Mouse (Mus musculus) right cerebral cortex, postnatal 14 days (tissue): Measurements from ENCODE around the gene Cnga4.
"Not testable (repeated sequence)": the region's sequence is repeated elsewhere in the genome, so short reads cannot be mapped to it uniquely, and the experiment has no call there.

Experiments
- DNase-seq: peaks from one replicate; pipeline ENCODE4 v3.0.0; 2022

The Cnga4 gene

GRCm38 (mm10) chr7:105416529-105416928, 12.2 kb downstream of the Cnga4 start:
- DNase-seq: no peak

DNA sequence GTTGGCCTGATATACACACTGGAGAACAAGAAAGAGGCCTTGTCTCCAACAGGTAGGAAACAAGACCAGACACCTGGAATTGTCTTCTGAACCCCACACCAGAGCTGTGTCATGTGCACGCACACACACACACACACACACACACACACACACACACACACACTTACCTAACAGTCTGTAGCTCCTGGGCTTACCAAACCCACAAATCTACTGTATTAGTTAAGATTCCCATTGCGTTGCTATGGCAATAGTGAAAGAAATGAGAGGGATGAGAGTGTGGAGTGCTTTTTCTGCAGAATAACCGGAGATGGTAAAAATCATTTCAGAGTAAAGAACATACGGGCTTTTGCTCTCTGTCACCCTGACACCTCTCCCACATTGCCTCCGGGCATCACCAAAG, 13.7 kb downstream of the Cnga4 start:
- no peak for DNase-seq

DNA sequence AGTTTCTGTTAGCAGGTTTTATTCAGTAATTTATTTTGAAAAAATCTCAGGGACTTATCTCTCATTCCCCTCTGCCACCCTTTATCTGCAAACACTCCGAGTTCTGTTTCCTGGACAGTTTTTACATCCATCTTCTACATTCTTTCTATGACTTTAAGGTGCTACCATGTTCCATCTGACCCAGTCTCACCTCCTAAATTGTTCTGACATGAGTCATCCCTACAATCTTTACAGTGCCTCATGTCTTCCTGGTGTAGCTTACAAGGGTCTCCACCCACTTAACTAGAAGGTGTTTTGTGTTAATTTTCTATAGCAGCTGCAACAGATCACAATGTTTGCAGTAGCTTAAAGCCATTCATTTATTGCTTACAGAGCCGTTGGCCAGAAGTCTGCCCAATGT, 16.5 kb downstream of the Cnga4 start:
- DNase-seq: no peak

DNA sequence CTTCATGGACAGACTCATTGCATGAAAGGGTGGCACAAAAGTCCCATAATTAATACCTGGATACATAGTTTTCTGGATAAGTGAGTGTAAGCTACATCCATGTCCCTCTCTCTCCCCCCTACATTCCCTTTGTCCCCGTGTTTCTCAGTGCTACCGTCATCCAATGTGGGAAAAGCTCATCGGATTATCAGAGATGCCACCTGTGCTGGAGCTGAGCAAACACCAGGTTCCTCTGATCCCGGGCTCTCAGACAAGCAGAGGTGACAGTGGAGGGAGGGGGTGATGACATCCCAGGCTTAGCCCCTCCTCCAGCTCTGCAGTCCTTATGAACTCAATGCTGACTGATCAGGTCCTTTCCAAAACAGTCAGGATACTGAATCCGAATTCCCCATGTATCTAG, 20.0 kb downstream of the Cnga4 start:
- no peak for DNase-seq

- DNase-seq: peak; percentile 64
These were observed 21.2 kb downstream of the Cnga4 start, which contains the start of gene Cckbr for GRCm38 (mm10) chr7:105425424-105426043. Gene Cckbr (plus strand): TSS chr7:105425731.

GRCm38 (mm10) chr7:105426051-105426450, 21.7 kb downstream of the Cnga4 start:
- DNase-seq: no peak

GRCm38 (mm10) chr7:105432058-105432457, 27.7 kb downstream of the Cnga4 start:
- DNase-seq: no peak

- DNase-seq: no peak
These were observed 29.5 kb downstream of the Cnga4 start for GRCm38 (mm10) chr7:105433859-105434258.

GRCm38 (mm10) chr7:105434798-105435197, 30.4 kb downstream of the Cnga4 start:
- DNase-seq: no peak

- DNase-seq: no peak
These were observed 33.8 kb downstream of the Cnga4 start for GRCm38 (mm10) chr7:105437979-105438772.

GRCm38 (mm10) chr7:105441426-105441825, 37.1 kb downstream of the Cnga4 start:
- DNase-seq: no peak

DNA sequence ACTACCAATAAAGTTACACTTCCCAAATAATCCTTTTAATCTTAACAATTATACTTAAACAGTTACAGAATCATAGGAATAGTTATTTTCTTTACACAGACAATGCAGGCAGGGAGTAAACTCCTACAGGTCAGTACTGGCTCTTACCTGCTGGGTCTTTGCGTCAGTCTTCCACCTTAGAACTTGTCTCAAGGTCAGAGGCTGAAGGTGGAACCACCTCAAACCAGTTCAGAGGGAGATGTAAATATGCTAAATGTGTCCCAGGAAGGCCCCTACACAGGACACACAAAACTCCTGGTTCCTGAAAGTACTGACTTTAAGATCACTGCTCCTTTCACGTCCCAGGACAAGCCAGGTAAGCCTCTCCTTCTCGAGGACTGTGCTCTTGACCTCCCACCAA, 40.7 kb downstream of the Cnga4 start:
- no peak for DNase-seq

GRCm38 (mm10) chr7:105453345-105453744, 49.0 kb downstream of the Cnga4 start:
- not testable (repeated sequence) for DNase-seq
